Mouse (Mus musculus) kidney, embryonic 14.5 days (tissue): ENCODE results near the gene Zic1. TPM values are rescaled to one million over a fixed set of nuclear protein-coding genes. Genes with fewer than 3 reads are reported as not detected.
A peak's percentile ranks its signal among the peaks of the same experiment; 100 is the strongest.

Experiments used
- ATAC-seq: fragments of 200-750 bp; cut with Nextera tagmentation; 2 replicates; pipeline ENCODE4 v1.8.0; 2017; ENCODE audit warnings: moderate number of reproducible peaks, mild to moderate bottlenecking, moderate TSS enrichment, moderate library complexity; ENCODE audit not compliant: low FRiP score, low TSS enrichment
- H3K27ac ChIP-seq: fragments of 300-500 bp; sonication (generic); 2 replicates; pipeline ENCODE4 v1.5.1; 2014; ENCODE audit warnings: low read depth, mild to moderate bottlenecking, low read length, moderate library complexity, mixed read lengths
- H3K27me3 ChIP-seq: fragments of 300-500 bp; sonication (generic); 2 replicates; pipeline ENCODE4 v1.6.1; 2014; ENCODE audit warnings: mild to moderate bottlenecking, low read length; ENCODE audit not compliant: control insufficient read depth, insufficient read depth
- H3K36me3 ChIP-seq: fragments of 300-500 bp; sonication (generic); 2 replicates; pipeline ENCODE4 v1.6.1; 2014; ENCODE audit warnings: low read length, mixed read lengths; ENCODE audit not compliant: control insufficient read depth, insufficient read depth
- H3K4me1 ChIP-seq: fragments of 300-500 bp; sonication (generic); 2 replicates; pipeline ENCODE4 v1.6.1; 2014; ENCODE audit warnings: low read length, mixed read lengths; ENCODE audit not compliant: control insufficient read depth, insufficient read depth
- H3K4me2 ChIP-seq: fragments of 300-500 bp; sonication (generic); replicated peaks from 2 replicates; pipeline ENCODE4 v1.6.1; 2014; ENCODE audit warnings: low read depth, mild to moderate bottlenecking, low read length
- H3K4me3 ChIP-seq: fragments of 300-500 bp; sonication (generic); 2 replicates; pipeline ENCODE4 v1.5.1; 2014; ENCODE audit warnings: mild to moderate bottlenecking, low read length
- H3K9ac ChIP-seq: fragments of 300-500 bp; sonication (generic); 2 replicates; pipeline ENCODE4 v1.6.1; 2014; ENCODE audit warnings: low read depth, mild to moderate bottlenecking, low read length, moderate library complexity
- H3K9me3 ChIP-seq: fragments of 300-500 bp; sonication (generic); 2 replicates; pipeline ENCODE4 v1.6.1; 2016; ENCODE audit warnings: low read length; ENCODE audit not compliant: control insufficient read depth
- WGBS: fragments of 180-500 bp; shearing (Covaris S2); extraction: QIAGEN DNeasy Blood & Tissue Kit; methylation state at CpG from one replicate; pipeline ENCODE4 v1.1.7; 2014; 5-methylcytosine and 5-hydroxymethylcytosine counted together
- polyA plus RNA-seq: library from polyadenylated mRNA; unstranded; fragments of >200 nt; fragmentation: Nextera tagmentation; extraction: Ambion mirVana; gene quantifications from 2 replicates; pipeline ENCODE4 v1.2.1, GENCODE M21; 2014

Zic1 gene
- polyA plus RNA-seq, 1 experiment from 2014 or later = 0.04 TPM

- H3K9me3 ChIP-seq = no peaks in the 10 kb centered on the region
Observed at GRCm38 (mm10) chr9:91386502-91386890, 20.9 kb upstream of the Zic1 start.

GRCm38 (mm10) chr9:91385561-91386430 is 20.2 kb upstream of the Zic1 start:
- no peak overlapping the region for H3K4me2 ChIP-seq
- peaks cover 4% of the 10 kb centered on the region; the same call in 1 of the 2 replicates for H3K4me1 ChIP-seq
- H3K27ac ChIP-seq = no peak overlapping the region
- H3K9ac ChIP-seq = no peak overlapping the region
- H3K4me3 ChIP-seq = no peak overlapping the region
- H3K9me3 ChIP-seq = no peaks in the 10 kb centered on the region
- ATAC-seq = no peak
- H3K27me3 ChIP-seq = peaks cover 99% of the 10 kb centered on the region
- H3K36me3 ChIP-seq = no peaks in the 10 kb centered on the region
- 3% methylated on average over 8 of the region's 8 CpGs for WGBS

More at GRCm38 (mm10) chr9:91386502-91386890, 20.9 kb upstream of the Zic1 start:
- no peak overlapping the region for H3K9ac ChIP-seq
- no peak for ATAC-seq
- H3K4me3 ChIP-seq = no peak overlapping the region
- WGBS = 1% methylated on average over 17 of the region's 17 CpGs
- H3K27me3 ChIP-seq = peaks cover 99% of the 10 kb centered on the region
- H3K4me1 ChIP-seq = peaks cover 3% of the 10 kb centered on the region; the same call in 1 of the 2 replicates
- H3K36me3 ChIP-seq = no peaks in the 10 kb centered on the region
- H3K27ac ChIP-seq = no peak overlapping the region
- no peak overlapping the region for H3K4me2 ChIP-seq

DNA sequence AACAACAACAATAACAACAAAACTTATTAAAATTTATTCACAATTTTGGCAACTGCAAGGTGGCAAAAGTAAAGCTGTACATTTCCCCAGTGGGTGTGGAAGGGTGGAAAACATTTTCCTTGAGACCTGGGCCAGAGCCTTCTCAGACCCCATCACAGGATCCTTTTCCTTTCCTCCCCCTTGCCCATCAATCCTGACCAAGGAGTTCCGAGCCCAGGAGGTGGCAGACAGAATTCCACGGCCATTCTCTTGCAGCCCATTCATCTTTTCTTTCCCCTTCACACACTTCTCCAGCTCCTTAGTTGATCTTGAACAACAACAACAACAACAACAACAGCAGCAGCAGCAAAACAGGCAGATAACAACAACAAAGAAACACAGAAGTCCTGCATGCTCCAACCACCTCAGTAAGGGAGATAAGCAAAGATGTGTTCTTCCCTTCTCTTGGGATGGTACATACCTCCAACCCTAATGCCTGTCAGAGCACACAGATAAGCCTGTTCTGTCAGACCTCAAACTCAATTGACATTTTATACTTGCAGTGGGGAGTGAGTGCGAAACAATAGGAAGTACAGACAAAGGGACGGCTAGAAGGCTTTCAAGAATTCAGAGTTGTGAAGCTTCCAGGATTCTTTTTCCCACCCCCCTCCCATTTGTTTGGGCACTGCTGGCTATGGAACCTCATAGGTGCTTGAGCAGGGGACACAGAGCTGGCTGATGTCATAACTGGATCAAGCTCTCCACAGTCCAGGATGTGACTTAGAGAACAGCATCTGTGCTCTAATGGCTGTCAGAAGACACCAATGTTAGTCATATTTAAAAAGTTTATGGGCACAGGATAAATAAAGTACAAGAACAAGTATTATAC is 19.3 kb upstream of the Zic1 start:
- Histone ChIP-seq H3K27ac (no peak overlapping the region), H3K9ac (no peak overlapping the region), H3K36me3 (no peaks in the 10 kb centered on the region), H3K4me2 (no peak overlapping the region), H3K4me3 (no peak overlapping the region), H3K4me1 (peaks cover 4% of the 10 kb centered on the region; the same call in 1 of the 2 replicates), H3K9me3 (no peaks in the 10 kb centered on the region), H3K27me3 (peaks cover 99% of the 10 kb centered on the region)
- no peak for ATAC-seq
- 0% methylated on average over 4 of the region's 4 CpGs for WGBS

DNA sequence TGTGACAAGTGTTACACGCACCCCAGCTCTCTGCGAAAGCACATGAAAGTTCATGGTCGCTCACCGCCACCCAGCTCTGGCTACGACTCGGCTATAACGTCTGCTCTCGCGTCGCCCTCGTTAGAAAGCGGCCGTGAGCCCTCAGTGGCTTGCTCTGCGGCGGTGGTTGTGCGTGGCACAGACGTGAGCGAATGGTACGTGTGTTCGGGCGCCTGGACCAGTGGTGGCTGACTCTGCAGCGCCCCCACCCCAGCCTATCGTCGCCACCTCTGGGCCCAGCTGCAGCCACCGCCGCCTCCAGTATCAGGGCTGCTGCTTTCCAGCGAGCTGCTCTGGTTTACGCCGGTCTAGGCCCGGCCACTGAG is 18.5 kb upstream of the Zic1 start:
- under 1% methylated on average over 30 of the region's 30 CpGs for WGBS
- ATAC-seq = no peak

GRCm38 (mm10) chr9:91383441-91384135 is 18.0 kb upstream of the Zic1 start:
- ATAC-seq = no peak
- H3K4me2 ChIP-seq = no peak overlapping the region
- WGBS = 1% methylated on average over 28 of the region's 28 CpGs
- peaks cover 4% of the 10 kb centered on the region; the same call in 1 of the 2 replicates for H3K4me1 ChIP-seq
- no peaks in the 10 kb centered on the region for H3K36me3 ChIP-seq
- no peak overlapping the region for H3K4me3 ChIP-seq
- no peak overlapping the region for H3K27ac ChIP-seq
- H3K27me3 ChIP-seq = peaks cover 99% of the 10 kb centered on the region
- no peak overlapping the region for H3K9ac ChIP-seq
- H3K9me3 ChIP-seq = no peaks in the 10 kb centered on the region

More for the DNA sequence above, 18.5 kb upstream of the Zic1 start:
- H3K4me3 ChIP-seq = no peak overlapping the region
- H3K9ac ChIP-seq = no peak overlapping the region
- H3K4me2 ChIP-seq = no peak overlapping the region
- H3K4me1 ChIP-seq = peaks cover 4% of the 10 kb centered on the region; the same call in 1 of the 2 replicates
- peaks cover 99% of the 10 kb centered on the region for H3K27me3 ChIP-seq
- H3K9me3 ChIP-seq = no peaks in the 10 kb centered on the region
- no peak overlapping the region for H3K27ac ChIP-seq
- no peaks in the 10 kb centered on the region for H3K36me3 ChIP-seq

- no peak overlapping the region for H3K4me2 ChIP-seq
- H3K27me3 ChIP-seq = peaks cover 99% of the 10 kb centered on the region
- no peak overlapping the region for H3K9ac ChIP-seq
- no peaks in the 10 kb centered on the region for H3K36me3 ChIP-seq
- H3K27ac ChIP-seq = no peak overlapping the region
- H3K4me1 ChIP-seq = peaks cover 4% of the 10 kb centered on the region; the same call in 1 of the 2 replicates
- WGBS = 1% methylated on average over 24 of the region's 24 CpGs
- no peak for ATAC-seq
- H3K4me3 ChIP-seq = no peak overlapping the region
- no peaks in the 10 kb centered on the region for H3K9me3 ChIP-seq
Observed at GRCm38 (mm10) chr9:91382471-91383255, 17.1 kb upstream of the Zic1 start.

DNA sequence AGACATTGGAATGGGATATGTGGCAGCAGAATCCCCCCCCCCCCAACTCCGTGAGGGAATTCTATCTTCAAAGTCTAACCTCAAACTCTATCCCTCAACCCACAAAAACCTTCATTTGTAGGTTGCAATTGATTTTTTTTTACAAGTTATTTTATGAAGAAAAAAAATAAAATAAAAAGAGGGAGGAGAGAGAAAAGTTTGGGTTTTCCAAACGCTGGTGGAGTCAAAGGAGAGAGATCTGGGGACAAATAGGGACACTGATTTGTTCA is 16.4 kb upstream of the Zic1 start:
- WGBS = 0% methylated on average over 2 of the region's 2 CpGs
- Histone ChIP-seq H3K36me3 (no peaks in the 10 kb centered on the region), H3K9me3 (no peaks in the 10 kb centered on the region), H3K9ac (no peak overlapping the region), H3K4me1 (peaks cover 4% of the 10 kb centered on the region; the same call in 1 of the 2 replicates), H3K4me3 (peak overlapping the region; percentile 34; the same call in 1 of the 2 replicates), H3K4me2 (no peak overlapping the region; the same call in 1 of the 2 replicates), H3K27me3 (peaks cover 99% of the 10 kb centered on the region), H3K27ac (no peak overlapping the region)
- ATAC-seq = no peak
